Mouse (Mus musculus) cerebellum, adult 2 months (tissue): ENCODE data around the gene Samd4.

Experiments
- CTCF ChIP-seq: fragments of 200-500 bp; IDR thresholded peaks from 2 replicates; pipeline ENCODE4 v1.5.1; 2011; ENCODE audit warnings: low read depth, mild to moderate bottlenecking, control low read depth, low read length, moderate library complexity, borderline replicate concordance; ENCODE audit not compliant: insufficient read depth
- POLR2A ChIP-seq: fragments of 200-500 bp; IDR thresholded peaks from 2 replicates; pipeline ENCODE4 v1.6.1; 2011; ENCODE audit warnings: low read length, control low read depth, borderline replicate concordance; ENCODE audit not compliant: insufficient read depth

GRCm38 (mm10) chr14:46955574-46956043 lies 73.0 kb downstream of the Samd4 start:
- no peak for TF ChIP-seq POLR2A
- TF ChIP-seq CTCF, result no peak
